Mouse (Mus musculus): ENCODE measurements at regions not wholly inside any gene's neighbourhood (a gene's known extent, or its start where the extent isn't known, plus 50 kb on each side); places are given as distances from the start of the nearest gene placed in this dataset.

DNA sequence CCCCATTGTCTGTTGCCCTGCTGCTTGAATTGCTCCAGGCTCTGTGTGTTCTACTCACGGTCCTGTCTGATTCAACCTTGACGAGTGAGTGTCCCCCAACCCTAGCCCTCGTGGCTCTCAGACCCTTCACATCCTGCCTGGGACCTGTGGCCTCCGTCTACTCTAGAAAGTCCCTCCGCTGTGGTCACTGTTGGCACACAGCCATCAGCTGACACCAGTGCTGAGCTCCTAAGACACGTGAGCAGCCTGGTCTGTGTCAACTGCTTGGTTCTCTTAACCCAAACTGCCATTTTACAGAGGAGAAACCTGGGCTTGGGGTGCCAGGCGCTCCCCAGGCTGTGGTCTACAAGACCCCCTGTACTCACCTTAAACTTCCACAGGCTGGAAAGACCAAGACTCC lies 74.3 kb upstream of the Shb start:
- Histone ChIP-seq H3K9ac (no peak overlapping the region), H3K4me3 (no peak overlapping the region), H3K9me3 (replicated peaks) (peaks cover 8% of the 10 kb centered on the region; the same call in 1 of the 2 replicates), H3K4me1 (replicated peaks) (peaks cover 7% of the 10 kb centered on the region), H3K27me3 (replicated peaks) (0 out of 2 replicates have a peak, but pooled peaks cover 5% of the 10 kb centered on the region), H3K27ac (ENCODE audit: poor library complexity, severe bottlenecking) (no peak overlapping the region), H3K36me3 (no peaks in the 10 kb centered on the region), H3K4me2 (no peak overlapping the region)
- 37% methylated on average over 7 of the region's 7 CpGs for WGBS
- peak; percentile 22; the same call in 1 of the 2 replicates for ATAC-seq (ENCODE audit: insufficient number of reproducible peaks, low FRiP score)

DNA sequence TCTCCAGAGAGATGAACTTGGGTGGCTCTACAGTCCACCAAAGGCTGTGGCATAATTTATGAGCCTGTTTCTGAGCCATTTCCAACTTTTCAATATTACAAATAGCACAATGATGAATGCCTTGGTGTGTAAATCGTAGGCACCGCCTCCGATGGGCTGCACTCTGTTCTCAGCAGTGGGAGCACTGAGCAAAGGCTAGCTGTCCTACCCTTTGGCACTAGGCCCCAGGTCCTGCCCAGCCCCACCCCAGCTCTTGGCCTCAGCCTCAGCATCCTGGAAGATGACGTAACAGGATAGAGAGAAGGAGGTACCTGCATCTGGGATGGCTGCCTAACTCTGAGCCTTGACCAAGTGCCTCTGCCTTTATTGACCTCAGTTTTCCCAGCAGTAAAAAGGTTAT lies 73.4 kb upstream of the Shb start:
- WGBS, result 87% methylated on average over 4 of the region's 4 CpGs
- H3K4me3 ChIP-seq, result no peak overlapping the region
- 0 out of 2 replicates have a peak, but pooled peaks cover 5% of the 10 kb centered on the region for H3K27me3 ChIP-seq (replicated peaks)
- no peaks in the 10 kb centered on the region for H3K36me3 ChIP-seq
- peaks cover 8% of the 10 kb centered on the region; the same call in 1 of the 2 replicates for H3K9me3 ChIP-seq (replicated peaks)
- H3K4me2 ChIP-seq, result no peak overlapping the region
- peaks cover 7% of the 10 kb centered on the region for H3K4me1 ChIP-seq (replicated peaks)
- H3K9ac ChIP-seq, result no peak overlapping the region
- ATAC-seq (ENCODE audit: insufficient number of reproducible peaks, low FRiP score), result no peak
- no peak overlapping the region for H3K27ac ChIP-seq (ENCODE audit: poor library complexity, severe bottlenecking)

DNA sequence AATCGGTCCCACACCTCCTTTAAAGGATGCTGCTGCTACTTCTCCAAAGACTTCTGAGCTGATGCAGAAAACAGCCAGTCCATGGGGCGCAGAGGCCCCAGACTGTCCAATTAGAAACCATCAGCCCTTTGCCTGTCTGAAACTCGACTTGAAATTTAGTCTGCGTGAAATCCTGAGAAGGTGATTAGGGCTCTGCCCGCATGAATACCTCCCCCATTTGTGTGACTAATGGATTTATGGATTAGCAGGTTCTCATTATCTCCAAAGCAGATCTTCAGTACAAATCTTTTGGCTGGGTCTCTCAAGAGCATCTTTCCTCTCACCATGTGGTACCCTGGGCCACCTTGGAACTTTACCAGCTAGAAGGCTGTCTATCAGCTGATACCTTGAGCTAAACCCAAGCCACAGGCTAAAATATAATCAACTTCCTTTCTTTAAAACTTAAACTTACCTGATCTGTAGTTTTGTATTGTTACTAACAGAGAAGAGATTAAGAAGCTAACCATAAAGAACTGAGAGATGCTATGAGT lies 72.1 kb upstream of the Shb start:
- Histone ChIP-seq H3K9me3 (replicated peaks) (0 out of 2 replicates have a peak, but pooled peaks cover 2% of the 10 kb centered on the region), H3K4me2 (no peak overlapping the region), H3K27me3 (replicated peaks) (0 out of 2 replicates have a peak, but pooled peaks cover 5% of the 10 kb centered on the region), H3K36me3 (no peaks in the 10 kb centered on the region), H3K4me1 (replicated peaks) (peaks cover 7% of the 10 kb centered on the region), H3K4me3 (no peak overlapping the region), H3K9ac (no peak overlapping the region), H3K27ac (ENCODE audit: poor library complexity, severe bottlenecking) (no peak overlapping the region)
- ATAC-seq (ENCODE audit: insufficient number of reproducible peaks, low FRiP score), result no peak
- 71% methylated on average over 5 of the region's 5 CpGs for WGBS

DNA sequence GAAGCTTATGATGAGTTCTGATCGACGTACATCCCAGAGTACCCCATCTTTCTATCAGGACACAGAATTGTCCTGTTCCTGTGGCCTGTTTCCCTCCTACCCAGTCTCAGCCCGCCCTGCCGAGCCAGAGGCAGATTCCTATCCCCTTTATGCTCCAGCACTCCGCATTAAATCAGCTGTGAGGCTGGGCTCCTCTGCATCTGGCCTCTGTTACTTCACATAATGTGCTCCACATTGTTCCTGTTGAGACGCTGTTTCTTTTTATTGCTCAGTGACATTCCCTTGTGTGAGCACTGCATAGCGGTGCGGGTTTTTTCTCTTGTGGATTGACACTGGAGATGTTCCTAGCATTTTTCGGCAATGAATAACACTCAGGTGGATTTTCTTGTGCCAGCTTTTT lies 68.2 kb upstream of the Shb start:
- Histone ChIP-seq H3K4me2 (no peak overlapping the region), H3K9ac (no peak overlapping the region), H3K4me3 (no peak overlapping the region), H3K27ac (ENCODE audit: poor library complexity, severe bottlenecking) (no peak overlapping the region), H3K9me3 (replicated peaks) (peaks cover 4% of the 10 kb centered on the region; the same call in 1 of the 2 replicates), H3K27me3 (replicated peaks) (peaks cover 3% of the 10 kb centered on the region; the same call in 1 of the 2 replicates), H3K4me1 (replicated peaks) (no peaks in the 10 kb centered on the region), H3K36me3 (no peaks in the 10 kb centered on the region)
- 69% methylated on average over 9 of the region's 9 CpGs for WGBS
- no peak for ATAC-seq (ENCODE audit: insufficient number of reproducible peaks, low FRiP score)

DNA sequence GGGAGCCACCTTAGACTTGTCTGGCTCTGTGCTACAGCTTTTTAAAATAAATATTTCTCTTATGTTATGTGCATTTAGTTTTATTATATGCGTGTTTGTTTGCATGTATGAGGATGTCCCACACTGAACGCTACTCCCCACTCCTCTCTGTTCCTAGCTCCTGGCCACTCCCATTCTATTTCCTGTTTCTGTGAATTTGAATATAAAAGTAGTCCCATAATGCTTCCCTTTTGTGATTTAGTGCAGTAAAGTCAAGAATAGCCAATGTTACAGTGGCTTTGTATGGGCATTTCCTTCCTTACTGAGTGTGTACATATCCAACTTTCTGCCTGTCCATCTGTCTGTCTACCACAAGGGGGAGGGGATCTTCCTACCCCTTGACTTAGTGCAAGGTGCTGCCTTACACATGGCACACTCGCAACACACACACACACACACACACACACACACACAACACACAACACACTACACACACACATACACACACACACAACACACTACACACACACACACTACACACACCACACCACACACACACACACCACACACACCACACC lies 61.2 kb upstream of the Shb start:
- H3K27ac ChIP-seq (ENCODE audit: poor library complexity, severe bottlenecking), result no peak overlapping the region
- H3K9me3 ChIP-seq (replicated peaks), result peaks cover 7% of the 10 kb centered on the region; the same call in 1 of the 2 replicates
- ATAC-seq (ENCODE audit: insufficient number of reproducible peaks, low FRiP score), result no peak
- H3K4me1 ChIP-seq (replicated peaks), result peaks cover 8% of the 10 kb centered on the region
- H3K4me3 ChIP-seq, result no peak overlapping the region
- no peaks in the 10 kb centered on the region for H3K36me3 ChIP-seq
- H3K27me3 ChIP-seq (replicated peaks), result peaks cover 27% of the 10 kb centered on the region
- 87% methylated on average over 3 of the region's 3 CpGs for WGBS
- no peak overlapping the region for H3K4me2 ChIP-seq
- no peak overlapping the region for H3K9ac ChIP-seq

DNA sequence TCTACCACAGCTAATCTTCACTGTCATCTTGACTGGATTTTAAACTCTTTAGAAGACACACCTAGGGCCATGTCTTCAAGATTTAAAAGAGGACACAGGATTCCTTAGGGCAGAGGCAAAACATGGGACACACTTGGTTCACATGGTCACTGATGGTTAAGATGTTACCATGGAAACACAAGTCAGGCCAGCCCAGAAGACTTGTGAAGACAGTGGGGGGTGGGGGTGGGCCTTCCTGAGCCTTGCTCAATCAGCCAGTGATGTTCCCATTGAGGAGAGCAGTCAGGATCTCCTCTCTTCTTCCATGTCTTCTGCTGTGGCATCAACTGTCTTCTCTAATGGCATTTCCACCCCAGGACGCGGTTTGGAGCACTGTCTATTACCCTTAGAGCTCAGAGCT lies 60.5 kb upstream of the Shb start:
- Histone ChIP-seq H3K36me3 (no peaks in the 10 kb centered on the region), H3K4me3 (no peak overlapping the region), H3K9ac (no peak overlapping the region), H3K4me2 (no peak overlapping the region), H3K27ac (ENCODE audit: poor library complexity, severe bottlenecking) (no peak overlapping the region), H3K27me3 (replicated peaks) (peaks cover 30% of the 10 kb centered on the region), H3K4me1 (replicated peaks) (peaks cover 8% of the 10 kb centered on the region), H3K9me3 (replicated peaks) (peaks cover 7% of the 10 kb centered on the region; the same call in 1 of the 2 replicates)
- ATAC-seq (ENCODE audit: insufficient number of reproducible peaks, low FRiP score), result no peak
- WGBS, result 53% methylated on average over 2 of the region's 2 CpGs

DNA sequence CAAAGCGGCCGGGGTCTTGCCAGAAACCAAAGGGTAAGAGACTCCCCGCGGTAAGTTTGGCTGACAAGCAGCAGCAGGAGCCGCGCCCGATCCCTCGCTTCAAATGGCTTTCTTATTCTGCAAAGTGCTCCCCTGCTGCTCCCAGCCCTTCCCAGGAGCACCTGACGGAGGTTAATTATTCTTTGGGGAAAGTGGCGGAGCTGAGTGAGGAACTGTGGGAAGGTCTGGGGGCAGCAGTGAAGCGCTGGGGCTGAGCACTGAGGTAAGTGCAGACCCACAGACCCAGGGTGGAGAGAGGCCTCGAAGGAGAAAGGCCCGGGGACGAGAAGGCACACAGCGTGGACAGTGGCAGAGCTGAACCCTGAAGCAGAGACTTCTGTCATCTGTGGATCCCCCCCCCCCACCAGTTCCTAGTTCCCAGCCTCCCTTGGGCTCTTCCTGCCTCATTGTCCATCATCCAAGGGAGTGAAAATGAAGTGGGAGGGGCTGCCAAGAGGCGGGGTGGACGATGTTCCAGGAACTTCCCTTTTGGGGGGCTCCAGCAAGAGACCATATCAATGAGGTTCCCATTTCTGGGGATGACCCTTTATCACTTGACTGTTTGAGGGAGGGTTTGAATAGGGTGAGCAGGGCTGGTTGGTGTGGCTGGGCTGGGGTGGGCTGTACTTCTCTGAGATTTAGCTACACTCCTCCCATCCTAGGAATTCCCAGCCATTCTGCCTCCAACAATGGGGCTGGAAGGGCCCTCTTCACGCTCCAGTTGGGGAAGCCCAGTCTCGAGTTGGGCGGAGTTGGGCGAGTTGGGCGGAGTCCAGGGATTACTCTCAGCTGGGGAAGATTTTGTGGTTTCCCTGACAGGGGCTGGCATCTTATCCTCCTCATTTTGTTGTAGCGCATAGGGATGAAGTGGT lies 59.4 kb upstream of the Shb start:
- 0 out of 2 replicates have a peak, but pooled peaks have one; percentile 22 for ATAC-seq (ENCODE audit: insufficient number of reproducible peaks, low FRiP score)
- Histone ChIP-seq H3K9ac (peak overlapping the region; percentile 70), H3K36me3 (no peaks in the 10 kb centered on the region), H3K4me2 (peak overlapping the region; percentile 83), H3K27me3 (replicated peaks) (peaks cover 36% of the 10 kb centered on the region), H3K27ac (ENCODE audit: poor library complexity, severe bottlenecking) (no peak overlapping the region), H3K9me3 (replicated peaks) (peaks cover 7% of the 10 kb centered on the region; the same call in 1 of the 2 replicates), H3K4me1 (replicated peaks) (peaks cover 8% of the 10 kb centered on the region), H3K4me3 (peak overlapping the region; percentile 37)
- WGBS, result 6% methylated on average over 23 of the region's 23 CpGs

DNA sequence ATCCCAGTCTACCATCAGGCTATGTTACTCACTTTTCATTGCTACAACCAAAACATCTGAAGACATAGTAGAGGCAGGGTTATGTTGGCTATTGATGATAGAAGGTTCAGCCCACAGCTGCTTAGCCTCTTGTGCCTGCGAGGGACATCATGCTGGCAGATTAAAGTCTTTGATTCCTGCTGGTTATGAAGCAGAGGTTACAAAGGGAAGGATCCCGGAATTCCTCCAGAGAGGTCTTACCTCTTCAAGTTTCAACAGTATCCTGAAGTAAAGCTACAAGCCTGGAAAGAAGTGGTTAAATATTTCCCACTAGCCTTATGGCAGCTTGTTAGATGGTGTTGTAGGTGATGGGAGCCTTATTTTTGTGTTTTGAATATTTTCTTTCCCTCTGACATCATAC lies 58.6 kb upstream of the Shb start:
- H3K9ac ChIP-seq, result no peak overlapping the region
- peaks cover 7% of the 10 kb centered on the region; the same call in 1 of the 2 replicates for H3K9me3 ChIP-seq (replicated peaks)
- H3K36me3 ChIP-seq, result no peaks in the 10 kb centered on the region
- 12% methylated on average over 2 of the region's 2 CpGs for WGBS
- H3K4me3 ChIP-seq, result peak overlapping the region; percentile 37
- peak overlapping the region; percentile 83 for H3K4me2 ChIP-seq
- no peak for ATAC-seq (ENCODE audit: insufficient number of reproducible peaks, low FRiP score)
- H3K4me1 ChIP-seq (replicated peaks), result peaks cover 8% of the 10 kb centered on the region
- no peak overlapping the region for H3K27ac ChIP-seq (ENCODE audit: poor library complexity, severe bottlenecking)
- H3K27me3 ChIP-seq (replicated peaks), result peaks cover 43% of the 10 kb centered on the region

DNA sequence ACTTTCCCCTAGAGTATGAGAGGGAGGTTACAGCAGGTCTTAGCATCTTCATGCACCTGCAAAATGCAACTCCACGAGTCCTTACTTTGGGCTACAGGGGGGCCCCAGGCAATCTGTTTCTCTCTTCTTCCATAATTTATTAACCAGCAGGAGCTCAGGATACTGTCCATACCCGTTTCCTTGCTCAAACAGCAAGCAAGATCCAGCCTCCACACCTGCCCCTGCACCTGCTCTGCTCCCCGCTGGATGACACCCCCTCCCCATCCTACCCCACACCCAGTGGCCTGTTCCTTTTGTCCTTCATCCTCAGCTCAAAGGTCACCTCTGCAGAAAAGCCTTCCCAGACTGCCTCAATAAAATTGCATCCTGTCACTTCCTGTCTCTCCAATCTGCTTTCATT lies 56.1 kb upstream of the Shb start:
- peaks cover 64% of the 10 kb centered on the region for H3K27me3 ChIP-seq (replicated peaks)
- H3K36me3 ChIP-seq, result no peaks in the 10 kb centered on the region
- 33% methylated on average over 3 of the region's 3 CpGs for WGBS
- no peaks in the 10 kb centered on the region for H3K9me3 ChIP-seq (replicated peaks)
- no peak overlapping the region for H3K9ac ChIP-seq
- no peak overlapping the region for H3K4me2 ChIP-seq
- H3K4me1 ChIP-seq (replicated peaks), result peaks cover 8% of the 10 kb centered on the region
- ATAC-seq (ENCODE audit: insufficient number of reproducible peaks, low FRiP score), result no peak
- H3K4me3 ChIP-seq, result no peak overlapping the region
- no peak overlapping the region for H3K27ac ChIP-seq (ENCODE audit: poor library complexity, severe bottlenecking)

DNA sequence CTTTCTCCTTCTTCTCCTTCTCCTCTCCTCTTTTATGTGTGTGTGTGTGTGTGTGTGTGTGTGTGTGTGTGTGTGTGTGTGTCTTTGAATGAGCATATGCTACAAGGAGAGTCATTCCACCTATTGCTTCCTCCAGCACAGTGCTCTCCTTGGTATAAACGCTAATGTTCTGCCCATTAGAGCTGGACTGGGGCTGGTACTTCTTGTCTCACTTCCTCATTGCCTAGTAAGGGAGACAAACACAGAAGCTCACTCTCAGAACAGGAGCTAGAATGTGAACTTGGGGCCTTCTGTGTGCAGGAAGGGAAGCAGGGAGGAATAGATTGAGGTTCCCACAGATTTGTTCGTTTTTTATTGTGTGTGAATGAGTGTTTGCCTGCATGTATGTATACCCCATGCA lies 54.9 kb upstream of the Shb start:
- WGBS, result 72% methylated on average over 2 of the region's 2 CpGs
- no peaks in the 10 kb centered on the region for H3K9me3 ChIP-seq (replicated peaks)
- H3K36me3 ChIP-seq, result no peaks in the 10 kb centered on the region
- ATAC-seq (ENCODE audit: insufficient number of reproducible peaks, low FRiP score), result no peak
- no peak overlapping the region for H3K27ac ChIP-seq (ENCODE audit: poor library complexity, severe bottlenecking)
- H3K27me3 ChIP-seq (replicated peaks), result peaks cover 57% of the 10 kb centered on the region
- H3K9ac ChIP-seq, result no peak overlapping the region
- H3K4me3 ChIP-seq, result no peak overlapping the region
- no peak overlapping the region for H3K4me2 ChIP-seq
- H3K4me1 ChIP-seq (replicated peaks), result peaks cover 8% of the 10 kb centered on the region

DNA sequence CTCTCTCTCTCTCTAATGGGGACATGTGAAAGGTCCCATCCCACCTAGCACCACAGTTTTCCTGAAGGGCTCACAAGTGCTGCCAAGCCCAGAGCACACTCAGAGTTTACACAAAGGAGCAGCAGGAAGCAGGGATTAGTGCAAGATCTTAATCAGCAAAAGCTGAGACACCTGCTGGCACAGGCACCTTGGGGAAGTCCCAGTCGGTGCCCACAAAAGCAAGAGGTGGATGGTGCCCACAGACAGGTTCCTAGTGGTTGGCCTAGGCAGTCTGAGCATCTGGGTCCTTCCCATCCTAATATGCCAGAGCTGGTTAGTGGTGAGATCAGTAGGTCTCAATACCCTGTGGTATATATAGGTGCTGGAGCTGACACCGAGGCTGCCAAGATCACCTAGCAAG lies 54.0 kb upstream of the Shb start:
- no peak for ATAC-seq (ENCODE audit: insufficient number of reproducible peaks, low FRiP score)
- no peak overlapping the region for H3K27ac ChIP-seq (ENCODE audit: poor library complexity, severe bottlenecking)
- no peaks in the 10 kb centered on the region for H3K36me3 ChIP-seq
- H3K4me2 ChIP-seq, result no peak overlapping the region
- no peaks in the 10 kb centered on the region for H3K9me3 ChIP-seq (replicated peaks)
- peaks cover 2% of the 10 kb centered on the region; the same call in 1 of the 2 replicates for H3K4me1 ChIP-seq (replicated peaks)
- no peak overlapping the region for H3K4me3 ChIP-seq
- 36% methylated on average over 2 of the region's 2 CpGs for WGBS
- no peak overlapping the region for H3K9ac ChIP-seq
- H3K27me3 ChIP-seq (replicated peaks), result peaks cover 49% of the 10 kb centered on the region
